Mouse (Mus musculus) intestine, postnatal 0 days (tissue): ENCODE data around the gene Bcl3. TPM values are rescaled to one million over a fixed set of nuclear protein-coding genes. Genes with fewer than 3 reads are reported as not detected.
A peak's percentile ranks its signal among the peaks of the same experiment; 100 is the strongest.

Source experiments
- ATAC-seq: fragments of 200-750 bp; cut with Nextera tagmentation; 2 replicates; pipeline ENCODE4 v1.8.0; 2017; ENCODE audit warnings: mild to moderate bottlenecking, moderate TSS enrichment, moderate library complexity
- H3K27ac ChIP-seq: fragments of 300-500 bp; sonication (generic); 2 replicates; pipeline ENCODE4 v1.5.1; 2014; ENCODE audit warnings: mild to moderate bottlenecking, low read depth, low read length, moderate library complexity
- H3K27me3 ChIP-seq: fragments of 300-500 bp; sonication (generic); replicated peaks from 2 replicates; pipeline ENCODE4 v1.6.1; 2014; ENCODE audit warnings: low read length, mixed read lengths; ENCODE audit not compliant: control insufficient read depth, insufficient read depth
- H3K36me3 ChIP-seq: fragments of 300-500 bp; sonication (generic); 2 replicates; pipeline ENCODE4 v1.6.1; 2014; ENCODE audit warnings: mild to moderate bottlenecking, moderate library complexity; ENCODE audit not compliant: control insufficient read depth, insufficient read depth
- H3K4me1 ChIP-seq: fragments of 300-500 bp; sonication (generic); replicated peaks from 2 replicates; pipeline ENCODE4 v1.6.1; 2014; ENCODE audit warnings: antibody characterized with exemption, low read length, mixed read lengths; ENCODE audit not compliant: control insufficient read depth, insufficient read depth
- H3K4me2 ChIP-seq: fragments of 300-500 bp; sonication (generic); replicated peaks from 2 replicates; pipeline ENCODE4 v1.6.1; 2014; ENCODE audit warnings: low read depth, mild to moderate bottlenecking, moderate library complexity
- H3K4me3 ChIP-seq: fragments of 300-500 bp; sonication (generic); 2 replicates; pipeline ENCODE4 v1.5.1; 2014; ENCODE audit warnings: low read depth, low read length
- H3K9ac ChIP-seq: fragments of 300-500 bp; sonication (generic); 2 replicates; pipeline ENCODE4 v1.6.1; 2014; ENCODE audit warnings: mild to moderate bottlenecking, low read depth, low read length
- H3K9me3 ChIP-seq: fragments of 300-500 bp; sonication (generic); 2 replicates; pipeline ENCODE4 v1.6.1; 2016; ENCODE audit warnings: mixed run types; ENCODE audit not compliant: control insufficient read depth
- CTCF ChIP-seq: sonication (generic); IDR thresholded peaks from 2 replicates; pipeline ENCODE4 v1.5.1; 2016; ENCODE audit warnings: low read depth, mild to moderate bottlenecking, control low read depth, antibody characterized with exemption, moderate library complexity
- WGBS: fragments of 180-500 bp; shearing (Covaris S2); extraction: QIAGEN DNeasy Blood & Tissue Kit; methylation state at CpG from one replicate; pipeline ENCODE4 v1.1.7; 2014; 5-methylcytosine and 5-hydroxymethylcytosine counted together
- polyA plus RNA-seq: library from polyadenylated mRNA; unstranded; fragments of >200 nt; fragmentation: Nextera tagmentation; extraction: Ambion mirVana; gene quantifications from 2 replicates; pipeline ENCODE4 v1.2.1, GENCODE M21; 2015

Gene Bcl3
- polyA plus RNA-seq, 1 experiment from 2014 or later: 19.0 TPM

DNA sequence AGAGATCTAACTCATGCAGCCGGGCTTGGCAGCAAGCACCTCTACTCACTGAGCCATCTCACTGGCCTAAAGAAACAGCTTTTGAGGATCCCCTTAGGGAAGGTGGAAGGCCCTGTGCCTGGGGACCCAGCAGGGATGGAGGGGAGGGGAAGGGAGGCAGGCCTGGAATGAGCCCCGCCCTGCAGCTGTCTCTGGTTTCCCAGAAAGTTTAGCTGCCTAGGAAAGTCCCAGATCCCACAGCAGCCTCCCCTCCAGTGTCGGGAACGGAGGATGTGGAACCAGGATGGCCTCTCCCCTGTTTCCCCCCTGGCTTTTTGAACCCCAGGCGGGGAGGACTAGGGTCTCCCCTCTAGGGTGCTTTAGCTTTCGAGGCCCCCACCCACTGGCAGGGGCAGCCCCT, 4.2 kb upstream of the Bcl3 start:
- ATAC-seq: no peak
- Histone ChIP-seq H3K27me3 (no peaks in the 10 kb centered on the region), H3K36me3 (no peaks in the 10 kb centered on the region), H3K9ac (no peak overlapping the region), H3K4me3 (no peak overlapping the region), H3K9me3 (no peaks in the 10 kb centered on the region), H3K4me1 (peaks cover 9% of the 10 kb centered on the region; the same call in 1 of the 2 replicates), H3K27ac (no peak overlapping the region), H3K4me2 (no peak overlapping the region)
- no peak for TF ChIP-seq CTCF
- whole genome bisulfite sequencing: 55% methylated on average over 6 of the region's 6 CpGs

DNA sequence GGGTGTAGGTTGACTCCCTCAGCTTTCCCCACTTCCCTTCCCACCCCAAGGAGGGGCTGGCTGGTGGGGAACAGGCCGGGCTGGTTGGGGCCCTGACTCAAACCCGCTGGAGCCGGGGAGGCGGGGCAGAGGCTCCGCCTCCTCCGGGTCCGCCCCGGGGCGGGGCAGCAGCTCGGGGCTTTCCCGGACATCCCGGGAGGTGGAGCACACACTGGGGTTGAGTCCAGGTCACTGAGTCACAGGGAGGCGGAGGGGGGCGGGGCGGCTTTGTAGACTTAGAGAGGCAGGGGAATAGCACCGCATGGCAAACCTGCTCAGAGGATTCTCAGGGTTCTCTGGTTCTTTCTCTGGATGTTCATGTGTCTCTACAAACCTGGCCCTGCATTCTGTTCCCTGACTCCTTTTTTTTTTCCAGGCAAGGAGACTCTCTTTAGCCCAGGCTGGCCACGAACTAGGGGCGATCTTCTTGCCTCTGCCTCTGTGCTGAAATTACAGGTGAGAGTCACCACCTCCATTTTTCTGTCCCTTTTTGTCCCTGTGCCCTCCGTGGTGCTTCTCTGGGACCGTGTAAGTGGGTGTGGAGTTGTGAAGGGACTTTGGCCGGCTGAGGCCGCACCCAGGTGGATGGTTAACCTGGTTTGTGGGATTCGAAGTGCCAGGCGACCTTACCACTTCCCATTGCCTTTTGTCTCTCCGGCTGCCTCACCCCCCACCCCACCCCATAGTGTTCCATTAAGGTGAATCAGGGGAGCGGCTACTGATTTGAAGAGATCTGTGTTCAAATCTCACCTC, 1.8 kb upstream of the Bcl3 start:
- H3K4me2 ChIP-seq: peak overlapping the region; percentile 98
- 11% methylated on average over 26 of the region's 26 CpGs for WGBS
- peak; percentile 91 for ATAC-seq
- peak overlapping the region; percentile 96 for H3K27ac ChIP-seq
- no peaks in the 10 kb centered on the region; the same call in 1 of the 2 replicates for H3K36me3 ChIP-seq
- TF ChIP-seq CTCF: no peak
- H3K4me1 ChIP-seq: peaks cover 9% of the 10 kb centered on the region; the same call in 1 of the 2 replicates
- 0 out of 2 replicates have a peak overlapping the region, but pooled peaks have one; percentile 17 for H3K4me3 ChIP-seq
- H3K9me3 ChIP-seq: no peaks in the 10 kb centered on the region
- no peaks in the 10 kb centered on the region for H3K27me3 ChIP-seq
- 0 out of 2 replicates have a peak overlapping the region, but pooled peaks have one; percentile 12 for H3K9ac ChIP-seq

DNA sequence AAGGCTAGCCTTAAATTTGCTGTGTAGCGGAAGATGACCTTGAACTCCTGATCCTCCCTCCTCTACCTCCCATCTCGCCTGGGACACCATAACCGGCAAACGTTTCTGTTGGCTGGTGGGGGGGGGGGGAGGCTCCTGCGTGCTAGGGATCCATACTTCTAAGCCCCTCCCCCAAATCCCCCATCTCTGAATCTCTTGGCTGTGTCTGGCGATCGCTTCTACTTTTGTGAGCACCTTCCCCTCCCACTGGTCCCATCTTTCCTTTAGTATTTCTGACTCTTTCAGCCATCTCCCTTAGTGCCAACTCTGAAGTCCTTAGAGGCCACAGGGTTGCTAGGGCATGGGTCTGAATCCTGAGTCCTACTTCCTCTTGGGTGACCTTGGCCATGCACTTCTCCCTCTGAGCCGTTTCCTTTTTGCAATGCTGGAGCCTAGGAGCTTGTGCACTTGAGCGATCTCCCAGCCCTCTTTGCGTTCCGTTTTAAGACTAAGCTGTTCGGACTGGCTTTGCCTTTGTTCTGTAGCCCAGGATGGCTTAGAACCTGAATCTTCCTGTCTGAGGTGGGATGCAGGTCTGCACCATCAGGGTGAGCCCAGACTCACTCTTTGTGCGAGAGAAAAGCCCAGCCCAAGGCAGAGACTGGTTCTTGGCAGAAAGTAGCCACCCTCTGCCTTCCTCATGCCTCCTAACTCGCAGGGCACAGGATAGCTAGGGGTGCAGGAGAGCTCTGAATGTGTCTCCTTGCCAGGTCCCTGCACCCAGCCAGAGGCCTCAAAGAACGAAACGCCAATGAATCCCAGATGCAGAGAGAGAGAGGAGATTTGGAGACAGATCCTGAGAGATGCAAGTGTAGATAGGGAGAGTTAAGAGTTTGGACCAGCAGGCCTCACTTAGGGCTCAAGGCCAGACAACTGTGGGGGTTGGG, 949 bp upstream of the Bcl3 start:
- peak; percentile 7 for ATAC-seq
- Histone ChIP-seq H3K9ac (0 out of 2 replicates have a peak overlapping the region, but pooled peaks have one; percentile 12), H3K36me3 (no peaks in the 10 kb centered on the region; the same call in 1 of the 2 replicates), H3K4me1 (peaks cover 9% of the 10 kb centered on the region; the same call in 1 of the 2 replicates), H3K27me3 (no peaks in the 10 kb centered on the region), H3K27ac (peak overlapping the region; percentile 96), H3K4me3 (0 out of 2 replicates have a peak overlapping the region, but pooled peaks have one; percentile 17), H3K9me3 (no peaks in the 10 kb centered on the region), H3K4me2 (peak overlapping the region; percentile 98)
- TF ChIP-seq CTCF: no peak
- WGBS: 21% methylated on average over 16 of the region's 16 CpGs

DNA sequence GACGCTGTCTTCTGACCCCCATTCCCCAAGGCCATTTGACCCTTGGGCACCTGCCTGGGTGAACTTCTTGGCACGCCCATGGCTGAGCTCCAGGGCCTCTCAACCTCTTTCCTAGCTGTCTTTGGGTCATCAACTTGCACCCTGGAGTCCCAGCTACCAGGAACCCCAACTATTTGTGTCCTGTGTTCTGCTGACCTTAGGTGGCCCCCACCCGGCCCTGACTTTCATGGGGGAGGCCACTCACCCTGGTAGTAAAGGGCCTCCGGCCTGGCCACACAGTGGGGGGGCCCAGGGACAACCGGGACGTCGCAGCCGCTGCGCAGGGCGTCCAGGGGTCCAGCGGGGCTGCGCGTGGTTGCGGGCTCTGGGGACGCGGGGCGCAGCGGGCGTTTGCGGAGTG, 377 bp downstream of the Bcl3 start:
- no peak for ATAC-seq
- WGBS: 4% methylated on average over 20 of the region's 20 CpGs
- Histone ChIP-seq H3K36me3 (no peaks in the 10 kb centered on the region; the same call in 1 of the 2 replicates), H3K4me3 (peak overlapping the region; percentile 71), H3K27ac (peak overlapping the region; percentile 96), H3K9ac (peak overlapping the region; percentile 75), H3K4me2 (peak overlapping the region; percentile 98), H3K4me1 (peaks cover 11% of the 10 kb centered on the region; the same call in 1 of the 2 replicates), H3K27me3 (no peaks in the 10 kb centered on the region), H3K9me3 (no peaks in the 10 kb centered on the region)
- no peak for TF ChIP-seq CTCF

DNA sequence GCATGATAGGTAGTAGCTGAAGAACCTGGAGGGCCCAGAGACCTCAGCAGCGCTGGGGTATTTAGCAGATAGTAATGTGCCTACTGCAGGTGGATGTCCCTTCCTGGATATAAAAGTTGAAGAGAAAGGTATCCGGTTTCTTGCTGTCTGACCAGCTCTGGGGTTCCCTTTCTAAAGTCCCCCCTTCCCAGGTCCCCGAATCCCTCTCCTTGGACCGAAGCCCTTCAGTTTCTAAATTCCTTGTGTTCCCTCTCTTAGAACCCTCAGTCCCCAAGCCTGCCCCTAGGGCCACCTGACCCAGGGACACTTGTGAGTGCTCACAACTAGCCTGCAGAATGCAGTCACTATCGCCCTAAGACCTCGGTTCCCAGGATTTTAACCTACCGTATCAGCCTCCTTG, 937 bp downstream of the Bcl3 start:
- 74% methylated on average over 7 of the region's 7 CpGs for WGBS
- Histone ChIP-seq H3K9me3 (no peaks in the 10 kb centered on the region), H3K4me2 (peak overlapping the region; percentile 98), H3K27me3 (no peaks in the 10 kb centered on the region), H3K27ac (peak overlapping the region; percentile 96), H3K36me3 (no peaks in the 10 kb centered on the region; the same call in 1 of the 2 replicates), H3K9ac (peak overlapping the region; percentile 75; the same call in 1 of the 2 replicates), H3K4me3 (peak overlapping the region; percentile 71), H3K4me1 (peaks cover 12% of the 10 kb centered on the region; the same call in 1 of the 2 replicates)
- no peak for ATAC-seq
- TF ChIP-seq CTCF: no peak
